Mouse (Mus musculus) midbrain, embryonic 15.5 days (tissue): ENCODE measurements around the gene Rpl26. TPM values are rescaled to one million over a fixed set of nuclear protein-coding genes. Genes with fewer than 3 reads are reported as not detected.
A peak's percentile ranks its signal among the peaks of the same experiment; 100 is the strongest.

Experiments
- ATAC-seq: fragments of 200-750 bp; cut with Nextera tagmentation; replicated peaks from 2 replicates; pipeline ENCODE4 v1.8.0; 2017; ENCODE audit warnings: moderate TSS enrichment
- H3K27ac ChIP-seq: fragments of 300-500 bp; sonication (generic); 2 replicates; pipeline ENCODE4 v1.5.1; 2015; ENCODE audit warnings: mild to moderate bottlenecking, inconsistent platforms
- H3K27me3 ChIP-seq: fragments of 300-500 bp; sonication (generic); replicated peaks from 2 replicates; pipeline ENCODE4 v1.6.1; 2015; ENCODE audit warnings: inconsistent platforms
- H3K36me3 ChIP-seq: fragments of 300-500 bp; sonication (generic); replicated peaks from 2 replicates; pipeline ENCODE4 v1.6.1; 2015; ENCODE audit warnings: inconsistent platforms
- H3K4me1 ChIP-seq: fragments of 300-500 bp; sonication (generic); 2 replicates; pipeline ENCODE4 v1.6.1; 2015; ENCODE audit warnings: inconsistent platforms
- H3K4me2 ChIP-seq: fragments of 300-500 bp; sonication (generic); 2 replicates; pipeline ENCODE4 v1.6.1; 2015; ENCODE audit warnings: inconsistent platforms, mild to moderate bottlenecking, moderate library complexity
- H3K4me3 ChIP-seq: fragments of 300-500 bp; sonication (generic); 2 replicates; pipeline ENCODE4 v1.5.1; 2015; ENCODE audit warnings: mild to moderate bottlenecking, inconsistent platforms
- H3K9ac ChIP-seq: fragments of 300-500 bp; sonication (generic); 2 replicates; pipeline ENCODE4 v1.6.1; 2015; ENCODE audit warnings: mild to moderate bottlenecking, inconsistent platforms
- H3K9me3 ChIP-seq: fragments of 300-500 bp; sonication (generic); 2 replicates; pipeline ENCODE4 v1.6.1; 2016; ENCODE audit warnings: inconsistent platforms
- WGBS: fragments of 180-500 bp; shearing (Covaris S2); methylation state at CpG from one replicate; pipeline ENCODE4 v1.1.7; 2015; ENCODE audit warnings: mixed read lengths; 5-methylcytosine and 5-hydroxymethylcytosine counted together
- polyA plus RNA-seq: library from polyadenylated mRNA; unstranded; fragments of >200 nt; fragmentation: Nextera tagmentation; extraction: Ambion mirVana; gene quantifications from 2 replicates; pipeline ENCODE4 v1.2.1, GENCODE M21; 2015

Gene Rpl26
- polyA plus RNA-seq, 1 experiment from 2014 or later = 538 TPM

- 80% methylated on average over 3 of the region's 3 CpGs for WGBS
- ATAC-seq = no peak
Measured at GRCm38 (mm10) chr11:68905138-68905531, 3.8 kb downstream of the Rpl26 start.

DNA sequence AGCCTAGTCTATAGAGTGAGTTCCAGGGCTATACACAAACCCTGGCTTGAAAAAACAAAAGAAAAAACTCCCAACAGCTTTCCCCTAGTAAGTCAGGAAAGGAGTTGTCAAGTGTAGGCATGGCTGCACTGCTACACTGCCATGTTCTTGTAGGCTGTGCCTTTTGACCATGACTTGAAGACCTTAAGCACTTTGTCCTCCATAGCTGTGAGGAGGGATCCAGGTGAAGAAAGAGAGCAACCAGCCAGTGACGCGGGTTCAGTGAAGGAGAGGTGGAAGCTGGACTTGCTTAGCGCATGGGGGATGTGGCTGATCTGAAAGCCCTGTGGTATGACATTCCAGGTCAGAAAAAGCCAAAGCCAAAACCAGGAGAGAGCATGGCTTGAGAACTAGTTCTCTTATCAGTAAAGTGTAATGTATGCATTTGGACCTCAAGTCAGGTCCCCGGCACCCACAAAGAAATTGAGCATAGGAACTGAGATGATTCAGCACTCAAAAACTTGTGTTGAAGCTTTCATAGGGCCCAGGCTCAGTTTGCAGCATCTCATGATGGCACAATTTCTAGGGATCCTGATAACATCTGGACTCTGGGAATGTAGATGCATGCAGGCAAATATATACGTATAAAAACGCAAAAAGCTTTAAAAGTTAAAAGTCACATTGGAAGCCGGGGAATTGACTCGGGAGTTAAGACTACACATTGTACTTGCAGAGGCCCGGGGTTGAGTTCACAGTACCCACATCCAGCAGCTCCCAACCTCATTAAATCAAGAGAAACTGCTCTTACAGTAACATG is 4.5 kb downstream of the Rpl26 start:
- Histone ChIP-seq H3K4me2 (no peak overlapping the region), H3K27me3 (no peaks in the 10 kb centered on the region), H3K9me3 (no peaks in the 10 kb centered on the region), H3K4me3 (no peak overlapping the region), H3K36me3 (peaks cover 35% of the 10 kb centered on the region), H3K4me1 (peaks cover 12% of the 10 kb centered on the region), H3K27ac (no peak overlapping the region), H3K9ac (no peak overlapping the region)
- 89% methylated on average over 9 of the region's 9 CpGs for WGBS
- no peak for ATAC-seq

More at GRCm38 (mm10) chr11:68905138-68905531, 3.8 kb downstream of the Rpl26 start:
- Histone ChIP-seq H3K4me1 (peaks cover 14% of the 10 kb centered on the region), H3K9me3 (no peaks in the 10 kb centered on the region), H3K36me3 (peaks cover 35% of the 10 kb centered on the region), H3K9ac (no peak overlapping the region), H3K27ac (peak overlapping the region; percentile 29; the same call in 1 of the 2 replicates), H3K27me3 (no peaks in the 10 kb centered on the region), H3K4me3 (no peak overlapping the region), H3K4me2 (no peak overlapping the region)

DNA sequence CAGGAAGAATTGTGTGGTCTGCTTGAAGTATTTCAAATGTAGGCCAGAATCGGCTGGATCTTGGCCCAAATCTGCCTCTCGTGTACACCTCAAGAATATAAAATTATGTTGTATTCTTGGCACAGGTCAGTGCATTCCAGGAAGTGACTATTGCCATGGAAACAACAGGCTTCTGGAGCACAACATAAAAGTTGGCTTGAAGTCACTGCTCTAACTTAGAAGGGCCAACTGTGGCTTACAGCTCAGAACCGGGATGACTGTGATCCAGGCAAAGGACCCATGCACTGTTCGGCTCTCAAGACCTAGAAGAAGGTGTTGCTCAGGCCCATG is 5.0 kb downstream of the Rpl26 start:
- H3K36me3 ChIP-seq = peaks cover 35% of the 10 kb centered on the region

DNA sequence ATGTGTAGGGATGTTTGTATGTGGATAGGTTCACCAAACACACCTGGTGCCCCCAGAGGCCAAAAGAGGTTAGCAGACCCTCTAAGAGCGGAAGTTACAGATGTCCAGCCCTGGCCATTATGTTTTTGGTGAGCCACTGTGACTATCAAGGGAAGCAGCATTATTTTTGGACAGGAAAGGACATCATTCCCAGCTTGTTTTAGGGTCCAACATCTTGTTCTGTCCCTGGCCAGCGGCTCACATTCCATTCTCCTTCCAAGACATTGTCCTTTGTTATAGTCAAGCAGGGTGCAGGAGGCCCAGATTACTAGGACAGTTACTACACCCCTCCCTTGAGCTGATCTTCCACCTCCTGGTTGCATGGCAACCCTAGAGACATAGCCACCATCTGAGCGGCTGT is 5.9 kb downstream of the Rpl26 start:
- no peak overlapping the region for H3K4me3 ChIP-seq
- 81% methylated on average over 3 of the region's 3 CpGs for WGBS
- H3K27ac ChIP-seq = no peak overlapping the region
- peaks cover 10% of the 10 kb centered on the region for H3K4me1 ChIP-seq
- peaks cover 35% of the 10 kb centered on the region for H3K36me3 ChIP-seq
- H3K9me3 ChIP-seq = no peaks in the 10 kb centered on the region
- ATAC-seq = no peak
- no peak overlapping the region for H3K4me2 ChIP-seq
- H3K9ac ChIP-seq = no peak overlapping the region
- H3K27me3 ChIP-seq = no peaks in the 10 kb centered on the region

More for the DNA sequence above, 5.0 kb downstream of the Rpl26 start:
- Histone ChIP-seq H3K9ac (no peak overlapping the region), H3K9me3 (no peaks in the 10 kb centered on the region), H3K27me3 (no peaks in the 10 kb centered on the region), H3K27ac (no peak overlapping the region), H3K4me3 (no peak overlapping the region), H3K4me2 (no peak overlapping the region), H3K4me1 (peaks cover 10% of the 10 kb centered on the region)
- 83% methylated on average over 4 of the region's 4 CpGs for WGBS
- ATAC-seq = no peak

GRCm38 (mm10) chr11:68908846-68909503 is 7.6 kb downstream of the Rpl26 start:
- Histone ChIP-seq H3K9me3 (no peaks in the 10 kb centered on the region), H3K4me2 (no peak overlapping the region), H3K27ac (no peak overlapping the region), H3K4me3 (no peak overlapping the region), H3K4me1 (no peaks in the 10 kb centered on the region), H3K27me3 (no peaks in the 10 kb centered on the region), H3K9ac (no peak overlapping the region), H3K36me3 (peaks cover 26% of the 10 kb centered on the region)
- no peak for ATAC-seq
- WGBS = 42% methylated on average over 7 of the region's 7 CpGs

DNA sequence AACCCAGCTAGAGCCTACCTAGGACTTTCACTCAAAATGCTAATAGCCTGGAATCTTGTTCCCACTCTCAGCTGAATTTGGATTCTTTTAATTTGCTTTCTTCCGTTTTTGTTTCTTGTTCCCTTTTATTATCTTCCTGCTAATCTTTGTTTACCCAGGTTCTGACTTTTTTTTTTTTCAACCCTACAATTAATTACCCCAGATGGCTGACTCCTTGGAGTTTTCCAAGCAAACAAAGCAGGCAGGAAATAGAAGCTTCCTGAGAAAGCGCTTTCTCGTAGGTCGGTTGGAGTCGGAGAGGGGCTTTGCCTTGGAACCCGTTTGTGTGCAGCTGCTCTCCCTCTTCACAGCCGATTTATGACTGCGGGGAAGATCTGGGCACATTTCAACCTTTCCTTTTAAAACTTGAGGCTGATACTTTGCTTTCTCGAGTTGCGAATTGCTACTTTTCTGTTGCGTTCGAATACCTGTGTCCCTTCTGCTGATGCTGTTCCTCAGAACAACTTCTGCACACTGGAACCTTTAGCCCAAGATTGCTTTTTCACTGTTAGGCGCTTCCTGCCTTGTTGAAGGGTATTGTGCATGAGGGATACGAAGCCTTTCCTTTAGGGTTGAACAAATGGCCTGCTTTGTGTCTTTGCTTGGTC is 10.3 kb downstream of the Rpl26 start:
- H3K36me3 ChIP-seq = peaks cover 3% of the 10 kb centered on the region; the same call in 1 of the 2 replicates
- ATAC-seq = no peak
- WGBS = 66% methylated on average over 14 of the region's 14 CpGs
- H3K27ac ChIP-seq = no peak overlapping the region
- no peaks in the 10 kb centered on the region for H3K9me3 ChIP-seq
- H3K4me1 ChIP-seq = no peaks in the 10 kb centered on the region
- H3K4me2 ChIP-seq = no peak overlapping the region
- H3K27me3 ChIP-seq = no peaks in the 10 kb centered on the region
- no peak overlapping the region for H3K4me3 ChIP-seq
- no peak overlapping the region for H3K9ac ChIP-seq

DNA sequence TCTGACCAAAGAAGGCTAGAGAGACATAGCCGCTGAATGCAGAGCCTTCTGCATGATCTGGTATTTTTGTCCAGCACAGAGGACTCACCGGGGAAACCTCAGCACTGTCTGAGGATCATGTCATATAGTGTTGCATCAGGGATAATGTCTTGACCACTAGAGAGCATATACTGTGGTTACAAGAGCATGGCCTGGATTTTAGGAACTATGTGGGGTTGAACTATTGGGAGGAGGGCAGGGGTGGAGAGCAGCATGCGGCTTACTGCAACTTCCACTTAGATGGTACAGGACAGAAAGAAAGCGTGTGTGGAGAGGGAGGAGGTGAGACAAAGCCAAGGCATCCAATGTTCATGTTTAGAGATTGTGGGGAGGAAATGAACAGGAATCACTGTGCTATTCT is 13.2 kb downstream of the Rpl26 start:
- H3K27ac ChIP-seq = no peak overlapping the region
- no peak overlapping the region for H3K4me2 ChIP-seq
- H3K9me3 ChIP-seq = no peaks in the 10 kb centered on the region
- H3K36me3 ChIP-seq = no peaks in the 10 kb centered on the region
- no peaks in the 10 kb centered on the region for H3K4me1 ChIP-seq
- no peak overlapping the region for H3K9ac ChIP-seq
- no peaks in the 10 kb centered on the region for H3K27me3 ChIP-seq
- WGBS = 93% methylated on average over 4 of the region's 4 CpGs
- no peak for ATAC-seq
- no peak overlapping the region for H3K4me3 ChIP-seq

DNA sequence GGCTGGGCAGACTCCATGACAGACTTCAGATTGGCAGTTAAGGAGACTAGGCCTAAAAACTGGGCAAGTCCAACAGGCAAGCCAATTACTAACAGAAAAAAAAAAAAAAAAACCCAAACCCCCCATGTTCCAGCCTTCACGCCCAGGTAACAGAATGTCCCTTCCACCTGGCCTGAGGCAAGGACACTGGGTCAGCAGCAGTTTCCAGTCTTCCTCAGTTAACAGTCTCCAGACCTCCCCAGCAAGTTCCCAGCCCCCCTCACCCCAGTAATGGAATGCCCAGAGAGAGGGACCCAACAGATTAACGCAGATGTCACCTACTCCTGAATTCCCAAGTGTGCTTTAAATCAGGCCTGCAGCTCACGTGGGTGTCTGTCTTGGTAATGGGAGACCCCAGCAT is 21.8 kb downstream of the Rpl26 start:
- no peak for ATAC-seq
- Histone ChIP-seq H3K4me2 (no peak overlapping the region), H3K4me3 (no peak overlapping the region), H3K4me1 (no peaks in the 10 kb centered on the region), H3K36me3 (no peaks in the 10 kb centered on the region), H3K9ac (no peak overlapping the region), H3K27me3 (no peaks in the 10 kb centered on the region), H3K27ac (no peak overlapping the region), H3K9me3 (no peaks in the 10 kb centered on the region)
- WGBS = 49% methylated on average over 3 of the region's 3 CpGs

DNA sequence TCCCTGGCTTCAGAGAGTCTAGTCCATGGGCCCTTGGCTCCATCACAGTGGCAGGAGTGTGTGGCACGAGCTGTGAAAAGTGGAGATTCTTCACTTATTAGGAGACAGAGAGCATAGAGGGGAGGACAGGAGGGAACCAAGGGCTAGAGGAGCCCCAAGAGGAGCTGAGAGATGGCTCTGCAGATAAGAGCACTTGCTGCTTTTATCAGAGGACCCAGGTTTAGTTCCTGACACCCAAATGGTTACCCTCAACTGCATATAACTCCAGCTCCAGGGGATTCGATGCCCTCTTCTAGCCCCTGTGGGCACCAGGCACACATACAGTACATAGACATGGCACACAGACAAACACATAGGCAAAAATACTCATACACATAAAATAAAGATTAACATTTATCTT is 23.4 kb downstream of the Rpl26 start:
- 75% methylated on average over 2 of the region's 2 CpGs for WGBS
- no peak overlapping the region for H3K4me2 ChIP-seq
- no peak overlapping the region for H3K4me3 ChIP-seq
- H3K9me3 ChIP-seq = no peaks in the 10 kb centered on the region
- H3K27me3 ChIP-seq = no peaks in the 10 kb centered on the region
- H3K27ac ChIP-seq = no peak overlapping the region
- no peaks in the 10 kb centered on the region for H3K36me3 ChIP-seq
- no peak overlapping the region for H3K9ac ChIP-seq
- ATAC-seq = no peak
- H3K4me1 ChIP-seq = no peaks in the 10 kb centered on the region

DNA sequence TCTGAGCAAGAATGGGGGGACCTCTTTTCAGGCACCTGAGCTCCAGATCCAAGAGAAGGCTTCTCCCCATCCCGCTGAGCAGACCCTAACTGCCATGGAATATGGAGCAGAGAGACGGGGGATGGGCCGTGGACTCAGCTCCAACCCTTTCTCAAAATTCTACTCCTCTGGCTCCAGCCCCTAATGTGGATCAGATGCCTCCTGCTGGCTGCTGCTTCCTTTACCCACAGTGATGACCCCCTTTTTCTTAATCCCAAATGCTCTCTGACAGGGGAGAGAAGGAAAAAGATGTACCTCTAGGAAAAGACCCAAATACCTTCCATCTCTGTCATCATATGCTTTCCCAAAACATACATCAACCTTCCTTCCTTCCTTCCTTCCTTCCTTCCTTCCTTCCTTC is 25.6 kb downstream of the Rpl26 start, which contains the start of gene Odf4:
TSS of gene Odf4 (minus strand) at position 101 of the 400 bp plus-strand sequence.
- no peak for ATAC-seq
- Histone ChIP-seq H3K27me3 (no peaks in the 10 kb centered on the region), H3K9ac (no peak within 1 kb of the TSS), H3K9me3 (no peaks in the 10 kb centered on the region), H3K36me3 (no peaks in the 10 kb centered on the region), H3K4me2 (no peak within 1 kb of the TSS), H3K4me1 (no peaks in the 10 kb centered on the region), H3K4me3 (no peak within 1 kb of the TSS), H3K27ac (no peak within 1 kb of the TSS)
- WGBS = 85% methylated on average over 3 of the region's 3 CpGs

- Histone ChIP-seq H3K9me3 (no peaks in the 10 kb centered on the region), H3K27me3 (no peaks in the 10 kb centered on the region), H3K27ac (no peak overlapping the region), H3K9ac (no peak overlapping the region), H3K4me1 (0 out of 2 replicates have a peak, but pooled peaks cover 3% of the 10 kb centered on the region), H3K4me2 (no peak overlapping the region), H3K36me3 (no peaks in the 10 kb centered on the region), H3K4me3 (no peak overlapping the region)
- WGBS = 78% methylated on average over 6 of the region's 6 CpGs
- ATAC-seq = no peak
Measured at GRCm38 (mm10) chr11:68929947-68930346, 28.6 kb downstream of the Rpl26 start.

DNA sequence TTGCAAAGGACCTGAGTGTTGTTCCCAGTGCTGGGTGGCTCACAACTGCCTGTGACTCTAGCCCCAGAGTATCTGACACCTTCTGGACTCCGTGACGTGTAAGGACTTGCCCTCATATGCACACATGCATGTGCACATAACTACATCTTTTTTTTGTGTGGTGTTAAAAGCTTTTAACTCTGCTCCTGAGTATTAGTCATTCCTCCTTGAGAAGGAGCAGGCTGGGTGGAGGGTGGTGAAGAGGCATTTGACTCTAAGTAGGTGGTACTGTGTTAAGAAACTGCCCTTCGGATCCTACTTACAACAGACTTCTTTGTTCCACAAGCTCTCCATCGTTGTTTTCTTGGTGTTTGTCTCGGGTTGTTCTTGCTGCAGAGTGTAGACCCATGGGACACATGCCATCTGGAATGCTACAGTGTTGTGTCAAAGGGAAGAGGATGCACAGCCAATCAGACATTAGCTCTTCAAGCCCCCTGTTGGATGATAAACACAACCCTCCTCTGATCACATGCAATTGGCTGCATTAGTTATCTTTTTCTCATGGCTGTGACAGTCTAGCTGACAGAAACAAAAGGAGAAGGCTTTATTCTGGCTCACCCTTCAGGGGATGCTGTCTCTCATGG is 32.6 kb downstream of the Rpl26 start:
- H3K9ac ChIP-seq = no peak overlapping the region
- WGBS = 71% methylated on average over 5 of the region's 5 CpGs
- no peak overlapping the region for H3K4me2 ChIP-seq
- peaks cover 3% of the 10 kb centered on the region; the same call in 1 of the 2 replicates for H3K4me1 ChIP-seq
- H3K36me3 ChIP-seq = no peaks in the 10 kb centered on the region
- H3K27me3 ChIP-seq = no peaks in the 10 kb centered on the region
- no peaks in the 10 kb centered on the region for H3K9me3 ChIP-seq
- H3K4me3 ChIP-seq = no peak overlapping the region
- H3K27ac ChIP-seq = 0 out of 2 replicates have a peak overlapping the region, but pooled peaks have one; percentile 38
- ATAC-seq = 0 out of 2 replicates have a peak, but pooled peaks have one; percentile 27
